Mouse (Mus musculus) intestine, embryonic 16.5 days (tissue): ENCODE data around the gene Wdfy3. TPM values are rescaled to one million over a fixed set of nuclear protein-coding genes. Genes with fewer than 3 reads are reported as not detected.
A peak's percentile ranks its signal among the peaks of the same experiment; 100 is the strongest.

ENCODE experiments used
- ATAC-seq: fragments of 200-750 bp; cut with Nextera tagmentation; 2 replicates; pipeline ENCODE4 v1.8.0; 2017; ENCODE audit warnings: moderate TSS enrichment, moderate library complexity
- H3K27ac ChIP-seq: fragments of 300-500 bp; sonication (generic); 2 replicates; pipeline ENCODE4 v1.5.1; 2014; ENCODE audit warnings: mild to moderate bottlenecking, low read length
- H3K27me3 ChIP-seq: fragments of 300-500 bp; sonication (generic); replicated peaks from 2 replicates; pipeline ENCODE4 v1.6.1; 2014; ENCODE audit warnings: low read length, control low read depth, mixed read lengths; ENCODE audit not compliant: control insufficient read depth, insufficient read depth
- H3K36me3 ChIP-seq: fragments of 300-500 bp; sonication (generic); 2 replicates; pipeline ENCODE4 v1.6.1; 2014; ENCODE audit warnings: low read length, control low read depth; ENCODE audit not compliant: control insufficient read depth, insufficient read depth
- H3K4me1 ChIP-seq: fragments of 300-500 bp; sonication (generic); 2 replicates; pipeline ENCODE4 v1.6.1; 2014; ENCODE audit warnings: low read length, control low read depth, mixed read lengths; ENCODE audit not compliant: control insufficient read depth, insufficient read depth
- H3K4me2 ChIP-seq: fragments of 300-500 bp; sonication (generic); 2 replicates; pipeline ENCODE4 v1.6.1; 2014; ENCODE audit warnings: low read depth, low read length, control low read depth
- H3K4me3 ChIP-seq: fragments of 300-500 bp; sonication (generic); 2 replicates; pipeline ENCODE4 v1.5.1; 2014; ENCODE audit warnings: mild to moderate bottlenecking, low read length
- H3K9ac ChIP-seq: fragments of 300-500 bp; sonication (generic); 2 replicates; pipeline ENCODE4 v1.6.1; 2014; ENCODE audit warnings: low read depth, low read length
- H3K9me3 ChIP-seq: fragments of 300-500 bp; sonication (generic); 2 replicates; pipeline ENCODE4 v1.6.1; 2016; ENCODE audit warnings: low read length, control low read depth; ENCODE audit not compliant: control insufficient read depth
- WGBS: fragments of 180-500 bp; shearing (Covaris S2); extraction: QIAGEN DNeasy Blood & Tissue Kit; methylation state at CpG from one replicate; pipeline ENCODE4 v1.1.7; 2014; 5-methylcytosine and 5-hydroxymethylcytosine counted together
- polyA plus RNA-seq: library from polyadenylated mRNA; unstranded; fragments of >200 nt; fragmentation: Nextera tagmentation; extraction: Ambion mirVana; gene quantifications from 2 replicates; pipeline ENCODE4 v1.2.1, GENCODE M21; 2015

Wdfy3 gene
- polyA plus RNA-seq, 1 experiment from 2014 or later, result 7.5 TPM

- H3K4me3 ChIP-seq, result no peak overlapping the region
- H3K4me2 ChIP-seq, result no peak overlapping the region
- H3K27me3 ChIP-seq, result no peaks in the 10 kb centered on the region
- ATAC-seq, result no peak
- no peaks in the 10 kb centered on the region for H3K4me1 ChIP-seq
- no peak overlapping the region for H3K9ac ChIP-seq
- H3K9me3 ChIP-seq, result no peaks in the 10 kb centered on the region
- H3K36me3 ChIP-seq, result no peaks in the 10 kb centered on the region
- 37% methylated on average over 18 of the region's 18 CpGs for WGBS
- no peak overlapping the region for H3K27ac ChIP-seq
Measured at GRCm38 (mm10) chr5:102084737-102085705, 15.3 kb upstream of the Wdfy3 start.

GRCm38 (mm10) chr5:102074086-102074485 lies 4.4 kb upstream of the Wdfy3 start:
- no peak for ATAC-seq
- Histone ChIP-seq H3K9me3 (no peaks in the 10 kb centered on the region), H3K4me1 (peaks cover 8% of the 10 kb centered on the region), H3K4me2 (no peak overlapping the region), H3K9ac (no peak overlapping the region), H3K27ac (no peak overlapping the region), H3K36me3 (no peaks in the 10 kb centered on the region), H3K27me3 (no peaks in the 10 kb centered on the region), H3K4me3 (no peak overlapping the region)
- 0% methylated on average over 1 of the region's 1 CpGs for WGBS

- no peak for ATAC-seq
- H3K4me2 ChIP-seq, result no peak overlapping the region
Measured at GRCm38 (mm10) chr5:102072057-102072456, 2.3 kb upstream of the Wdfy3 start.

GRCm38 (mm10) chr5:102071241-102071640 lies 1.5 kb upstream of the Wdfy3 start:
- ATAC-seq, result no peak
- H3K4me3 ChIP-seq, result no peak overlapping the region
- peaks cover 11% of the 10 kb centered on the region for H3K4me1 ChIP-seq
- no peaks in the 10 kb centered on the region for H3K9me3 ChIP-seq
- no peaks in the 10 kb centered on the region for H3K36me3 ChIP-seq
- no peaks in the 10 kb centered on the region for H3K27me3 ChIP-seq
- H3K4me2 ChIP-seq, result no peak overlapping the region
- H3K27ac ChIP-seq, result no peak overlapping the region
- 47% methylated on average over 3 of the region's 3 CpGs for WGBS
- no peak overlapping the region for H3K9ac ChIP-seq

More at GRCm38 (mm10) chr5:102072057-102072456, 2.3 kb upstream of the Wdfy3 start:
- no peak overlapping the region for H3K4me3 ChIP-seq
- peaks cover 11% of the 10 kb centered on the region for H3K4me1 ChIP-seq
- H3K36me3 ChIP-seq, result no peaks in the 10 kb centered on the region
- WGBS, result 64% methylated on average over 4 of the region's 4 CpGs
- no peaks in the 10 kb centered on the region for H3K27me3 ChIP-seq
- no peak overlapping the region for H3K27ac ChIP-seq
- no peaks in the 10 kb centered on the region for H3K9me3 ChIP-seq
- no peak overlapping the region for H3K9ac ChIP-seq

GRCm38 (mm10) chr5:102070788-102071187 lies 1.1 kb upstream of the Wdfy3 start:
- H3K4me3 ChIP-seq, result no peak overlapping the region

GRCm38 (mm10) chr5:102070414-102070768 lies 670 bp upstream of the Wdfy3 start:
- Histone ChIP-seq H3K4me3 (peak overlapping the region; percentile 92), H3K36me3 (no peaks in the 10 kb centered on the region), H3K9ac (peak overlapping the region; percentile 96), H3K4me2 (peak overlapping the region; percentile 85), H3K27me3 (no peaks in the 10 kb centered on the region), H3K27ac (peak overlapping the region; percentile 91), H3K4me1 (peaks cover 11% of the 10 kb centered on the region), H3K9me3 (no peaks in the 10 kb centered on the region)
- 23% methylated on average over 6 of the region's 6 CpGs for WGBS
- ATAC-seq, result 0 out of 2 replicates have a peak, but pooled peaks have one; percentile 4

More at GRCm38 (mm10) chr5:102070788-102071187, 1.1 kb upstream of the Wdfy3 start:
- Histone ChIP-seq H3K4me1 (peaks cover 11% of the 10 kb centered on the region), H3K9ac (peak overlapping the region; percentile 37; the same call in 1 of the 2 replicates), H3K36me3 (no peaks in the 10 kb centered on the region), H3K4me2 (peak overlapping the region; percentile 85; the same call in 1 of the 2 replicates), H3K27me3 (no peaks in the 10 kb centered on the region), H3K9me3 (no peaks in the 10 kb centered on the region), H3K27ac (no peak overlapping the region; the same call in 1 of the 2 replicates)
- no peak for ATAC-seq
- 30% methylated on average over 4 of the region's 4 CpGs for WGBS

GRCm38 (mm10) chr5:102069051-102069766 lies 512 bp downstream of the Wdfy3 start:
- under 1% methylated on average over 63 of the region's 92 CpGs for WGBS

GRCm38 (mm10) chr5:102066458-102066857 lies 3.3 kb downstream of the Wdfy3 start:
- Histone ChIP-seq H3K9me3 (no peaks in the 10 kb centered on the region), H3K27me3 (no peaks in the 10 kb centered on the region), H3K4me3 (no peak overlapping the region), H3K4me2 (no peak overlapping the region), H3K36me3 (no peaks in the 10 kb centered on the region), H3K9ac (no peak overlapping the region), H3K27ac (no peak overlapping the region), H3K4me1 (peaks cover 20% of the 10 kb centered on the region)
- WGBS, result 94% methylated on average over 6 of the region's 6 CpGs
- ATAC-seq, result no peak

More at GRCm38 (mm10) chr5:102069051-102069766, 512 bp downstream of the Wdfy3 start:
- Histone ChIP-seq H3K27ac (peak overlapping the region; percentile 91), H3K4me2 (peak overlapping the region; percentile 76), H3K27me3 (no peaks in the 10 kb centered on the region), H3K9ac (peak overlapping the region; percentile 96), H3K4me1 (peaks cover 11% of the 10 kb centered on the region), H3K4me3 (peak overlapping the region; percentile 92), H3K9me3 (no peaks in the 10 kb centered on the region), H3K36me3 (no peaks in the 10 kb centered on the region)
- ATAC-seq, result peak; percentile 88
